Mouse (Mus musculus) heart, postnatal 36 days (tissue): ENCODE data around the gene Sos2. TPM values are rescaled to one million over a fixed set of nuclear protein-coding genes. Genes with fewer than 3 reads are reported as not detected.

ENCODE experiments used
- microRNA-seq, 2 experiments: library from miRNA; unstranded; fragments of <30 nt; microRNA quantifications; one replicate each; pipeline ENCODE4 v1.2.0; 2021; ENCODE audit warnings: borderline number of aligned reads in 2 of 2
- total RNA-seq, 2 experiments: library from RNA; stranded (reverse); gene quantifications; 2 replicates each; pipeline ENCODE4 v1.2.3; 2021

Sos2 gene
- total RNA-seq, 2 experiments from 2014 or later, result 35.5 to 36.2 TPM

Small RNA genes lying within 50 kb of the gene (microRNA-seq; reads per million reads assigned to microRNA genes)
- 0 reads per million in 2 experiments for gene Gm23018

Other genes with a start within 250 kb of the Sos2 start
- gene Vcpkmt, start 98.8 kb downstream of the Sos2 start, total RNA-seq, result 1 to 10 TPM; 2.7 to 4.9 TPM
- 10 to 100 TPM; 47.4 to 53.7 TPM for gene L2hgdh, start 43.0 kb upstream of the Sos2 start, total RNA-seq
- 10 to 100 TPM; 30.3 to 31.9 TPM for gene Atp5s, start 43.1 kb upstream of the Sos2 start, total RNA-seq
- 10 to 100 TPM in 1 of 2 experiments, 1 to 10 TPM in 1; 6.3 to 13.9 TPM for gene Cdkl1, start 109.4 kb upstream of the Sos2 start, total RNA-seq
- 1 to 10 TPM; 4.3 to 4.7 TPM for gene Atl1, start 210.8 kb upstream of the Sos2 start, total RNA-seq
- gene Map4k5, start 211.3 kb upstream of the Sos2 start, total RNA-seq, result 10 to 100 TPM; 22.4 to 24.3 TPM